Mouse (Mus musculus) thymus, postnatal 14 days (tissue): Measurements from ENCODE around the gene Kirrel.

Source experiments
- DNase-seq: peaks from one replicate; pipeline ENCODE4 v3.0.0; 2021

The Kirrel gene

GRCm38 (mm10) chr3:87165291-87165881, 9.2 kb downstream of the Kirrel start:
- no peak for DNase-seq

GRCm38 (mm10) chr3:87164099-87164815, 10.3 kb downstream of the Kirrel start:
- no peak for DNase-seq

- DNase-seq = no peak
These were observed 11.4 kb downstream of the Kirrel start for GRCm38 (mm10) chr3:87163116-87163515.

GRCm38 (mm10) chr3:87162380-87162779, 12.2 kb downstream of the Kirrel start:
- no peak for DNase-seq

- no peak for DNase-seq
These were observed 12.9 kb downstream of the Kirrel start for GRCm38 (mm10) chr3:87161601-87162000.

GRCm38 (mm10) chr3:87160819-87161509, 13.6 kb downstream of the Kirrel start:
- DNase-seq = no peak

- no peak for DNase-seq
These were observed 15.4 kb downstream of the Kirrel start for GRCm38 (mm10) chr3:87159190-87159589.

GRCm38 (mm10) chr3:87157767-87158291, 16.7 kb downstream of the Kirrel start:
- DNase-seq = no peak

GRCm38 (mm10) chr3:87157297-87157696, 17.2 kb downstream of the Kirrel start:
- no peak for DNase-seq

GRCm38 (mm10) chr3:87154398-87155287, 19.9 kb downstream of the Kirrel start:
- no peak for DNase-seq

GRCm38 (mm10) chr3:87153038-87153437, 21.5 kb downstream of the Kirrel start:
- no peak for DNase-seq

- DNase-seq = no peak
These were observed 22.3 kb downstream of the Kirrel start for GRCm38 (mm10) chr3:87152111-87152738.

- DNase-seq = no peak
These were observed 23.2 kb downstream of the Kirrel start for GRCm38 (mm10) chr3:87151294-87151826.

- no peak for DNase-seq
These were observed 23.8 kb downstream of the Kirrel start for GRCm38 (mm10) chr3:87150689-87151244.

- no peak for DNase-seq
These were observed 24.4 kb downstream of the Kirrel start for GRCm38 (mm10) chr3:87150056-87150688.

- DNase-seq = no peak
These were observed 25.1 kb downstream of the Kirrel start for GRCm38 (mm10) chr3:87149425-87149824.

- no peak for DNase-seq
These were observed 29.9 kb downstream of the Kirrel start for GRCm38 (mm10) chr3:87144476-87145240.

- no peak for DNase-seq
These were observed 34.3 kb downstream of the Kirrel start for GRCm38 (mm10) chr3:87140284-87140683.

- peak; percentile 50 for DNase-seq
These were observed 37.8 kb downstream of the Kirrel start for GRCm38 (mm10) chr3:87136782-87137181.

- DNase-seq = no peak
These were observed 39.6 kb downstream of the Kirrel start for GRCm38 (mm10) chr3:87134951-87135350.
